Mouse (Mus musculus) heart, embryonic 10.5 days (tissue): ENCODE results near the gene Galntl6. TPM values are rescaled to one million over a fixed set of nuclear protein-coding genes. Genes with fewer than 3 reads are reported as not detected.

Experiments used
- DNase-seq: peaks from one replicate; pipeline ENCODE4 v3.0.0-alpha.2; 2017; ENCODE audit warnings: low spot score
- H3K27ac ChIP-seq: fragments of 300-500 bp; sonication (generic); 2 replicates; pipeline ENCODE4 v1.5.1; 2016; ENCODE audit warnings: mild to moderate bottlenecking
- H3K27me3 ChIP-seq: fragments of 300-500 bp; sonication (generic); 2 replicates; pipeline ENCODE4 v1.6.1; 2016; ENCODE audit warnings: mild to moderate bottlenecking; ENCODE audit not compliant: poor library complexity, insufficient read depth, severe bottlenecking
- H3K36me3 ChIP-seq: fragments of 300-500 bp; sonication (generic); 2 replicates; pipeline ENCODE4 v1.6.1; 2016; ENCODE audit warnings: mild to moderate bottlenecking, moderate library complexity
- H3K4me1 ChIP-seq: fragments of 300-500 bp; sonication (generic); 2 replicates; pipeline ENCODE4 v1.6.1; 2016; ENCODE audit warnings: mild to moderate bottlenecking
- H3K4me3 ChIP-seq: fragments of 300-500 bp; sonication (generic); 2 replicates; pipeline ENCODE4 v1.5.1; 2016; ENCODE audit warnings: mild to moderate bottlenecking, moderate library complexity
- H3K9me3 ChIP-seq: fragments of 300-500 bp; sonication (generic); 2 replicates; pipeline ENCODE4 v1.6.1; 2016; ENCODE audit warnings: mild to moderate bottlenecking, moderate library complexity
- WGBS: fragments of 180-500 bp; shearing (Covaris S2); methylation state at CpG from one replicate; pipeline ENCODE4 v1.1.7; 2016; 5-methylcytosine and 5-hydroxymethylcytosine counted together
- polyA plus RNA-seq: library from polyadenylated mRNA; unstranded; fragments of >200 nt; fragmentation: Nextera tagmentation; extraction: Ambion mirVana; gene quantifications from 2 replicates; pipeline ENCODE4 v1.2.1, GENCODE M21; 2016

Gene Galntl6
- polyA plus RNA-seq, 1 experiment from 2014 or later, result 0.54 TPM

DNA sequence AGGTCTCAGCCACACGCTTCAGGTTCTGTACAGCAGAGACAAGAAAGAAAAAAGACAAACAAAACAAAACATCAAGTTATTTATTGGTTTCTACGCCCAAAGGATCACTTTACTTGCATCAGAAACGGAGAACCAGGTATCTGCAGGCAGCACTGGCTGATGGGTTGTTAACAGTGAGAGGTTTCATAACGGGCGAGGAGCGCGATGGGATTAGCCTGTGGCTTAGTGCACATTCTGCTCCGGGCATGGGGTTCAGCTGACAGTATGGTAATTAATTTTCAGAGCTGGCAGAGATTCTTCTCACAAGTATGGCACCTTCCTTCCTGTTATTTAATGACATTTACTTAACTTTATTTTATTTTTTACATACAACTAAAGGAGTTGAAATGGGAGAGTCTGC lies 1075.1 kb downstream of the Galntl6 start:
- H3K36me3 ChIP-seq, result no peaks in the 10 kb centered on the region
- DNase-seq, result no peak
- no peaks in the 10 kb centered on the region for H3K27me3 ChIP-seq
- WGBS, result 68% methylated on average over 8 of the region's 8 CpGs
- H3K27ac ChIP-seq, result no peak overlapping the region
- H3K4me1 ChIP-seq, result 0 out of 2 replicates have a peak, but pooled peaks cover 3% of the 10 kb centered on the region
- H3K4me3 ChIP-seq, result no peak overlapping the region; the same call in 1 of the 2 replicates
- H3K9me3 ChIP-seq, result no peaks in the 10 kb centered on the region

DNA sequence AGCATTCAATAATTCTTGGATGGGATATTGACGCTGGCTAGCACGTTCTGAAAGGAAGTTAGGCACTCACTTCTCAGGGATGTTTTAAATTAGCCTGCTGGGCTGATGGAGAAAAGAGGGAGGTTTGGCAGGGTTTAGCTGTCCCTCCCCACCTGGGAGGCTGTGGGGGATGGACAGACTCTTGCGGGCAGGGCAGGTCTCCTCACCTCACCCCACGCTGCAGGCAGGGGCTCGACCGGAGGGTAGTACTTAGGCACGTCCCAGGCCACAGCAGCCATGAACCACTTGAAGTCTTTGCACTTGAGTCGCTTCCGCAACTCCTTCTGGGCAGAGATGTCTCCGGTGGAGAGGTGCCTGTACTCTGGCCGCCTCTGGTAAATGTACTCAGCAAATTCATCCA lies 1075.5 kb downstream of the Galntl6 start:
- Histone ChIP-seq H3K36me3 (no peaks in the 10 kb centered on the region), H3K9me3 (no peaks in the 10 kb centered on the region), H3K27ac (no peak overlapping the region), H3K4me3 (no peak overlapping the region; the same call in 1 of the 2 replicates), H3K4me1 (0 out of 2 replicates have a peak, but pooled peaks cover 3% of the 10 kb centered on the region), H3K27me3 (no peaks in the 10 kb centered on the region)
- no peak for DNase-seq
- WGBS, result 42% methylated on average over 11 of the region's 11 CpGs

GRCm38 (mm10) chr8:57836201-57836883 lies 1076.1 kb downstream of the Galntl6 start:
- no peaks in the 10 kb centered on the region for H3K27me3 ChIP-seq
- 88% methylated on average over 15 of the region's 15 CpGs for WGBS
- 0 out of 2 replicates have a peak, but pooled peaks cover 3% of the 10 kb centered on the region for H3K4me1 ChIP-seq
- H3K9me3 ChIP-seq, result no peaks in the 10 kb centered on the region
- DNase-seq, result no peak
- no peak overlapping the region for H3K4me3 ChIP-seq
- H3K27ac ChIP-seq, result no peak overlapping the region
- H3K36me3 ChIP-seq, result no peaks in the 10 kb centered on the region

DNA sequence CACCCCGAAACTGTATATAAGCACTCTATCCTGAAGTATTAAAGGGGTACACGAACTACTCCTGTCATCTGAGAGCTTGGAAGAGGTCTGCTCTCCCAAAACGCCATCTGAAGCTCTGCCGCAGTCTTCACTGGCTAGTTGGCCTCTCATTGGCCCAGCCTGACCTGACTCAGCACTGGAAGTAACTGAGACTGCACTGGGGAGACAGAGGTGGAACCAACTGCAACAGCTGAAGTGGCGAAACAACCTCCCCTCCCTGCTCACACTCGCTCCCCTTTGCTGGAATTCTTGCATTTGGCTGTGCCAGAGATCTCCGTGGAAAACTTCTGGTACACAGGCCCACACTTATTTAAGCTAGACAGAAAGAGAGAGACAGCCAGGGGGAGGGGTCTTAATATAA lies 1089.3 kb downstream of the Galntl6 start:
- Histone ChIP-seq H3K4me3 (no peak overlapping the region), H3K36me3 (no peaks in the 10 kb centered on the region), H3K4me1 (peaks cover 10% of the 10 kb centered on the region), H3K27me3 (no peaks in the 10 kb centered on the region), H3K27ac (no peak overlapping the region), H3K9me3 (no peaks in the 10 kb centered on the region)
- WGBS, result 41% methylated on average over 7 of the region's 7 CpGs
- no peak for DNase-seq

- WGBS, result 66% methylated on average over 7 of the region's 7 CpGs
- H3K27ac ChIP-seq, result no peak overlapping the region
- no peaks in the 10 kb centered on the region for H3K9me3 ChIP-seq
- no peak for DNase-seq
- no peak overlapping the region for H3K4me3 ChIP-seq
- H3K4me1 ChIP-seq, result no peaks in the 10 kb centered on the region
- no peaks in the 10 kb centered on the region for H3K36me3 ChIP-seq
- H3K27me3 ChIP-seq, result no peaks in the 10 kb centered on the region
These were observed 1096.4 kb downstream of the Galntl6 start for GRCm38 (mm10) chr8:57816034-57816433.

DNA sequence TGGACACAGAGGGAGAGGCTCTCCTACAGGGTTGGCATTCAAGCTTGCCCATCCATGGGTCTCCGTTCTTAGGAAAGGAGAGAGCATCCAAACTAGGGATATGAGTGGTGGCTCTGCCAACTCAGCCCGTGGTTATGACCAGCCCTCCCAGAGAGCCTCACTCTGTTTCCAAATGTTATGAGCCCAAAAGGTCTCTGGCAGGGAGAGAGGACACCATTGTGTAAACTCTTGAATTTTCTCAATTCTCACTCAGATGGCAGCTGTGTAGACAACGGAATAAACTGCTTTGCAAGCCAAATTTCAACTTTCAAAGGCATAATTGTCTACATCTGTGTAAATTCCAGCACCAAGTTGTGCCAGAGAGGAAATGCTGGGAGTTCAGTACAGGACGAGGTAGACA lies 1105.4 kb downstream of the Galntl6 start:
- Histone ChIP-seq H3K4me1 (no peaks in the 10 kb centered on the region), H3K27me3 (no peaks in the 10 kb centered on the region), H3K36me3 (no peaks in the 10 kb centered on the region), H3K27ac (no peak overlapping the region), H3K9me3 (no peaks in the 10 kb centered on the region), H3K4me3 (no peak overlapping the region)
- no peak for DNase-seq
- 76% methylated on average over 4 of the region's 4 CpGs for WGBS

GRCm38 (mm10) chr8:57805094-57805493 lies 1107.3 kb downstream of the Galntl6 start:
- H3K36me3 ChIP-seq, result no peaks in the 10 kb centered on the region
- no peak overlapping the region for H3K4me3 ChIP-seq
- WGBS, result 72% methylated on average over 4 of the region's 4 CpGs

GRCm38 (mm10) chr8:57803821-57804220 lies 1108.6 kb downstream of the Galntl6 start:
- no peak overlapping the region for H3K27ac ChIP-seq
- no peaks in the 10 kb centered on the region for H3K36me3 ChIP-seq
- no peaks in the 10 kb centered on the region for H3K27me3 ChIP-seq
- H3K4me1 ChIP-seq, result peaks cover 3% of the 10 kb centered on the region; the same call in 1 of the 2 replicates
- no peak for DNase-seq
- no peaks in the 10 kb centered on the region for H3K9me3 ChIP-seq
- H3K4me3 ChIP-seq, result no peak overlapping the region
- 87% methylated on average over 6 of the region's 8 CpGs for WGBS

More at GRCm38 (mm10) chr8:57805094-57805493, 1107.3 kb downstream of the Galntl6 start:
- Histone ChIP-seq H3K4me1 (no peaks in the 10 kb centered on the region), H3K27me3 (no peaks in the 10 kb centered on the region), H3K9me3 (no peaks in the 10 kb centered on the region), H3K27ac (no peak overlapping the region)
- no peak for DNase-seq

GRCm38 (mm10) chr8:57801197-57801596 lies 1111.2 kb downstream of the Galntl6 start:
- no peak overlapping the region for H3K4me3 ChIP-seq
- H3K27ac ChIP-seq, result no peak overlapping the region
- no peak for DNase-seq
- H3K36me3 ChIP-seq, result no peaks in the 10 kb centered on the region
- 0 out of 2 replicates have a peak, but pooled peaks cover 4% of the 10 kb centered on the region for H3K27me3 ChIP-seq
- 59% methylated on average over 4 of the region's 4 CpGs for WGBS
- peaks cover 3% of the 10 kb centered on the region; the same call in 1 of the 2 replicates for H3K4me1 ChIP-seq
- H3K9me3 ChIP-seq, result no peaks in the 10 kb centered on the region

GRCm38 (mm10) chr8:57800327-57800726 lies 1112.1 kb downstream of the Galntl6 start:
- H3K36me3 ChIP-seq, result no peaks in the 10 kb centered on the region
- 22% methylated on average over 4 of the region's 4 CpGs for WGBS
- H3K27me3 ChIP-seq, result 0 out of 2 replicates have a peak, but pooled peaks cover 6% of the 10 kb centered on the region
- H3K27ac ChIP-seq, result peak overlapping the region; percentile 77
- H3K9me3 ChIP-seq, result no peaks in the 10 kb centered on the region
- peak overlapping the region; percentile 50 for H3K4me3 ChIP-seq
- DNase-seq, result no peak
- H3K4me1 ChIP-seq, result peaks cover 3% of the 10 kb centered on the region; the same call in 1 of the 2 replicates

DNA sequence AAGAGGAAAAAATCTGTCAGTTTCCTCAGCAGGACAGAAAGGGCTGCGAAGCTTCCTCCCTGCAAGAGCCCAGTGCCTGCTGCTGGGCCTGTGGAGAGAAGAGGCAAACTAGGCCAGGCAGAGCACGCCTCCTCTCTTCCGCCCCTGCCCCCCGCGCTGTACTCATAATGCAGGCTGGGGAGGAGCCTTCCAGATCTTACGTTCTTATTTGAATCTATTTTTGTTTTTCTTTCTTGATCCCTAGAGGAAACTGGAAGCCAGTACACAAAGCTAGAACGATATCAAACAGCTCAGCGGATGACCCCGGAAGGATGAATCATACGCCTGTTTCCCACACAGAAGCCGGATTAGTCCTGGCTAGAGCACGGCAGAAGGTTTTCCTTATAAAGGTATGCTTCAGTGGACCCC lies 1112.6 kb downstream of the Galntl6 start:
- 6% methylated on average over 12 of the region's 12 CpGs for whole genome bisulfite sequencing
- H3K36me3 ChIP-seq, result no peaks in the 10 kb centered on the region
- H3K9me3 ChIP-seq, result no peaks in the 10 kb centered on the region
- H3K4me3 ChIP-seq, result peak overlapping the region; percentile 50
- H3K27me3 ChIP-seq, result peaks cover 11% of the 10 kb centered on the region; the same call in 1 of the 2 replicates
- DNase-seq, result peak; percentile 79
- peak overlapping the region; percentile 77 for H3K27ac ChIP-seq
- peaks cover 3% of the 10 kb centered on the region; the same call in 1 of the 2 replicates for H3K4me1 ChIP-seq

- no peak overlapping the region for H3K27ac ChIP-seq
- H3K27me3 ChIP-seq, result peaks cover 16% of the 10 kb centered on the region; the same call in 1 of the 2 replicates
- H3K9me3 ChIP-seq, result no peaks in the 10 kb centered on the region
- DNase-seq, result no peak
- H3K36me3 ChIP-seq, result no peaks in the 10 kb centered on the region
- H3K4me1 ChIP-seq, result 0 out of 2 replicates have a peak, but pooled peaks cover 6% of the 10 kb centered on the region
- H3K4me3 ChIP-seq, result no peak overlapping the region
- 40% methylated on average over 4 of the region's 4 CpGs for WGBS
These were observed 1119.0 kb downstream of the Galntl6 start for GRCm38 (mm10) chr8:57793455-57793854.

GRCm38 (mm10) chr8:57792246-57792645 lies 1120.2 kb downstream of the Galntl6 start:
- H3K9me3 ChIP-seq, result no peaks in the 10 kb centered on the region
- H3K4me3 ChIP-seq, result no peak overlapping the region
- peaks cover 12% of the 10 kb centered on the region; the same call in 1 of the 2 replicates for H3K27me3 ChIP-seq
- H3K27ac ChIP-seq, result no peak overlapping the region
- no peaks in the 10 kb centered on the region for H3K36me3 ChIP-seq
- WGBS, result 83% methylated on average over 7 of the region's 7 CpGs
- DNase-seq, result no peak
- 0 out of 2 replicates have a peak, but pooled peaks cover 6% of the 10 kb centered on the region for H3K4me1 ChIP-seq
